Mouse (Mus musculus): ENCODE results near the gene Mcfd2. TPM values are rescaled to one million over a fixed set of nuclear protein-coding genes. Genes with fewer than 3 reads are reported as not detected.

The Mcfd2 gene
- 53.6 and 57.5 TPM in 2 replicates for polyA plus RNA-seq (2016; fragmentation: Nextera tagmentation; extraction: Ambion mirVana)

DNA sequence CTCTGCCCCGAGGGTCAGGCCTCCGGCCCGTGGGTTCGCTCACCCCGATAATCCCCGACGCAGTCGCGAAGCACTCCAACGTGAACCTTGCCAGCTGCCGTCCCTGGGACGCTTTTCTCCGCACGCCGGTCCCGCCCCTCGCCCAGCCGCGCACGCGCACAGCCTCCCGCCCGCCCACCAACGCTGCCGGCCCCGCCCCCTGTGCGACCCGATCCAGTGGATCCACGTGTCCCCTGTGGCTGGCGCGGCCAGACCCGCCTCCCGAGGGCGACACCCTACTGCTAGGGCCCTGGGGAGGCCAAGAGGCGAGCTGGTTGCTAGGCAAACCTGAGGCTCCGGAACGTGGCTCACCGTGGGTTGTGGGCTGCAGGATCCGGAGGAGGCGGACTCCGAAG lies at the start of gene Mcfd2:
Gene Mcfd2 (minus strand): TSS at position 144 of the 395 bp plus-strand sequence.
- peak within 1 kb of the TSS; percentile 88 for H3K9ac ChIP-seq (replicated peaks)
- peaks cover 14% of the 10 kb centered on the region for H3K27me3 ChIP-seq
- peak within 1 kb of the TSS; percentile 69 for H3K4me2 ChIP-seq (replicated peaks)
- peak within 1 kb of the TSS; percentile 72 for H3K4me3 ChIP-seq
- 1% methylated on average over 40 of the region's 41 CpGs for WGBS
- H3K4me1 ChIP-seq = peaks cover 12% of the 10 kb centered on the region
- peak within 1 kb of the TSS; percentile 49; the same call in 1 of the 2 replicates for H3K27ac ChIP-seq (replicated peaks)
- H3K36me3 ChIP-seq = peaks cover 9% of the 10 kb centered on the region
- ATAC-seq (ENCODE audit: low FRiP score, low read depth) = peak; percentile 94
- peaks cover 7% of the 10 kb centered on the region; the same call in 1 of the 2 replicates for H3K9me3 ChIP-seq

DNA sequence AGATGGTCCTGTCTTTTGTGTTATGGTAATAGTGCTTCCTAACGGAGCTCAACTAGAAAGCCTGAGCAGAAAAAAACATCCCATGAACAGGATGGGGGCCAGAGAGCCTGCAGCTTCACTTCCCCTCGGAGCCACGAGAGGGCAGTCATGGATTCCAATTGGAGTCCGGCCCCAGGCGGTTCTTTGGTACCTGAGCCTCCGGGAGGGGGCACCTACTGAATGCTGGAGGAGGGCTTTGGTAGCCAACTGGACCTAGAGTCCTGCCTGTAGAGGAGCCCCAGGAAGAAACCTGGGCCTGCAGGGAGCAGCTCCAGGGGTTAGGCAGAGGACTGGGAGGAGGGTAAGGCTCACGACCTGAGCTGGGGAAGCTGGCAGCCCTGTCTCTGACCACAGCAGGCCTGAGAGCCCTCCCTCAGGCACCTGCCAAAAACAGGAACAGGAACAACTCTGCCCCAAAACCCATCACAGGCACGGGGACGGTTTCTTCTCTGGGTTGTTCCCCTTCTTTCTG lies 49.3 kb upstream of the Mcfd2 start:
- Histone ChIP-seq H3K36me3 (no peaks in the 10 kb centered on the region), H3K9me3 (no peaks in the 10 kb centered on the region), H3K4me2 (replicated peaks) (peak overlapping the region; percentile 14; the same call in 1 of the 2 replicates), H3K4me3 (no peak overlapping the region), H3K4me1 (0 out of 2 replicates have a peak, but pooled peaks cover 8% of the 10 kb centered on the region), H3K9ac (replicated peaks) (no peak overlapping the region), H3K27me3 (peaks cover 10% of the 10 kb centered on the region; the same call in 1 of the 2 replicates), H3K27ac (replicated peaks) (no peak overlapping the region)
- WGBS = 8% methylated on average over 9 of the region's 9 CpGs
- peak; percentile 74 for ATAC-seq (ENCODE audit: low FRiP score, low read depth)

DNA sequence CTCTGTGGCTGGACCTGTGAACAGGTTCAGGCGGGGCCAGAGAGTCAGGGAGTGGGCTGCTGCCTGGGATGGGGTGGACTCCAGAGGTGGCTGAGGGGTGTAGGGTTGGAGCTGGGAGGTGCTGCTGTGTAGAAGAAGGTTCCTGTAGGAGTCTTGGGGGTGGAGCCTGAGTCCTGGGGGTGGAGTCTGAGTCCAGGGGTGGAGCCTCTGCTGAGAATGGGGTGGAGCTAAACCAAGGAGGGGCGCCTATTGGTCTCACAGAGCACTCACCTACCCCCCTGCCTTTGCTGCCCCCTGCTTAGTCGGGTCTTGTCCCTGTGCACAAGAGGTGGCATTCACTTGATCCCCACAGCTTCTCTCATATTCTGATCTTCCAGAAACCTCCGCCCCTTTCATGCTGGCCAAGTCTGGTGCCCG lies 48.8 kb upstream of the Mcfd2 start:
- no peaks in the 10 kb centered on the region for H3K9me3 ChIP-seq
- no peak overlapping the region for H3K9ac ChIP-seq (replicated peaks)
- H3K27ac ChIP-seq (replicated peaks) = no peak overlapping the region
- WGBS = 54% methylated on average over 4 of the region's 5 CpGs
- no peak overlapping the region for H3K4me3 ChIP-seq
- H3K4me2 ChIP-seq (replicated peaks) = 0 out of 2 replicates have a peak overlapping the region, but pooled peaks have one; percentile 14
- 0 out of 2 replicates have a peak, but pooled peaks cover 8% of the 10 kb centered on the region for H3K4me1 ChIP-seq
- no peaks in the 10 kb centered on the region for H3K36me3 ChIP-seq
- H3K27me3 ChIP-seq = peaks cover 10% of the 10 kb centered on the region; the same call in 1 of the 2 replicates
- peak; percentile 59 for ATAC-seq (ENCODE audit: low FRiP score, low read depth)

DNA sequence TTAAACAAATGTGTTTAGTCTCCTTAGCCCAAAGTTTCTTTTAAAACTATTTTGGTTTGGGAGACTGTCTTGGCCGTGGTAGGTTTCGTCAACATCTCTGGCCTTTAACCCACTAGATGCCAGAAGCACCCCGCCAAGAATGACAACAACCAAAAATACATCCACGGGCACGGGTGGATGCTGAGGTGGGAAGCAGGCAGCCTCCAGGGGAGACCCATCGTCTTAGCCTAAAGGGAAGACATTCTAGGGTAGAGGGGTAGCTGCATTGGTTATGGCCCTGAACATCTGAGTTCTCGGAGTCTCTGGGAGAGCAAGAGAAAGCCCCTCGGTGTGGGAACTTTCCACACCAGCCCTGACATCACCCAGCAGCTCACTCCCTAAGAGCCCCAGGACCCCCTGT lies 48.4 kb upstream of the Mcfd2 start:
- no peak overlapping the region for H3K27ac ChIP-seq (replicated peaks)
- 84% methylated on average over 8 of the region's 8 CpGs for WGBS
- ATAC-seq (ENCODE audit: low FRiP score, low read depth) = no peak

DNA sequence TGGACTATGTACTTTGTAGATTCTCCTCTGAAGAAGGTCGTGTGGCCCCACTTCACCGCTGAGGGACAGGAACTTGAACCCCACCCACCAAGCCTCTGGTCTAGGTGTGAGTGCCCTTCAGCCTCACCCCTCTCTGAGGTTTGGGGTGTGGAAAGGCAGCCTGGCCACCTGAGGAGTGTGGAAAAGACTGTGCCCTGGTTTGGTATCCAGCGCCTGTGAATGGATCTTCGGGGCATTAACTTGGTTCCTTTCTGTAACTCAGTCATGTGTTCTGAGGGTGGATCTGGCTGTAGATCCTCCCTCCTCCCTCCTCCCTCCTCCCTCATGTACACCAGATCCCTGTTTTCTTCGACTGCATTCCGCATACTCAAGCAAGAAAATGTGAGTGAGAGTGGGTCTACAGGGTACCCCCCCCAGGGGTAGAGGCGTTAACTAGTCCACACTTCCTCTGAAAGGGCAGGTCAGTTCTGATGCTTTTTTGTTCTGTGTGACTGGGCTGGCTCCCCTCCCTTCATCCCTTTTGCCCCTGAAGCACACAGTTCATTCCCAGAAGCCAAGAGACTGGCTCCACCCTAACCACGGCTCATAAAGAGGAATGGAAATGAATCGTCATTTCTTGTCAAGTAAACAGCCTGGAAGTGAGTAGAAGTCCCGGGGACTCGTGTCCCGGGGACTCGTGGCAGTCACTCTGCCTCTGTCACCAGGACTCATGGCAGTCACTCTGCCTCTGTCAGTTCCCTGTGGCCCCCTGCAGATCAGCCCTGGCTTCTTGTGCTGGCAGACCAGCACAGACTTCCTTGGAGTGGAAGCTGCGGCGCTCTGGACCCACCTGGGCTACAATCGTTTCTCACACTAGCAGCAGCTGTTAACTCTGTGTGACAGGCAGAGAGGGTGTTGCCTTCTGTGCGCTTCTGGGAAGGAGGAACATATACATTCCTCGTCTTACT lies 47.5 kb upstream of the Mcfd2 start:
- H3K27ac ChIP-seq (replicated peaks) = no peak overlapping the region
- H3K4me1 ChIP-seq = 0 out of 2 replicates have a peak, but pooled peaks cover 8% of the 10 kb centered on the region

More for the DNA sequence above, 48.4 kb upstream of the Mcfd2 start:
- H3K4me3 ChIP-seq = no peak overlapping the region
- no peaks in the 10 kb centered on the region for H3K9me3 ChIP-seq
- H3K4me1 ChIP-seq = 0 out of 2 replicates have a peak, but pooled peaks cover 8% of the 10 kb centered on the region
- H3K27me3 ChIP-seq = peaks cover 10% of the 10 kb centered on the region; the same call in 1 of the 2 replicates
- no peaks in the 10 kb centered on the region for H3K36me3 ChIP-seq
- H3K9ac ChIP-seq (replicated peaks) = no peak overlapping the region
- H3K4me2 ChIP-seq (replicated peaks) = no peak overlapping the region

DNA sequence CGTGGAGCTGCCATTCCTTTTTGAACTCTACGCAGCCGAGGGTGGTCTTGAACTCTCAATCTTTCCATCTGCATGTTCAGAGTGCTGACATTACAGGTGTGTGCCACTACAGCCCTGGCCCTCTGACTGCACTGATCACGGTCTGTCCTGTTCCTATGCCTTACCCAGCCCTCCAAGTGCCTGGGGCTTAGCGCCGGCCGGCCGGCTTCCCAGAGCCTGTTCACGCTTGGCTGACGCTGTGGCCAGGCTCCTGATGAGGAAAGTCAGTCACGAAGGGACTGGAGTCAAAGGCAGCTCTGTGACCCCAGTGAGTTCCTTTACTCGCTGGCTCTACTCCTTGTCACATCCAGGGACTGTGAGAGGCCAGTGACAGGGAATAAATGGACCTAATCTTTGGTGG lies 46.6 kb upstream of the Mcfd2 start:
- no peak overlapping the region for H3K9ac ChIP-seq (replicated peaks)
- H3K27ac ChIP-seq (replicated peaks) = no peak overlapping the region
- no peaks in the 10 kb centered on the region for H3K36me3 ChIP-seq
- WGBS = 26% methylated on average over 12 of the region's 12 CpGs
- H3K4me1 ChIP-seq = 0 out of 2 replicates have a peak, but pooled peaks cover 8% of the 10 kb centered on the region
- no peak for ATAC-seq (ENCODE audit: low FRiP score, low read depth)
- no peaks in the 10 kb centered on the region for H3K9me3 ChIP-seq
- H3K4me3 ChIP-seq = no peak overlapping the region
- H3K27me3 ChIP-seq = peaks cover 10% of the 10 kb centered on the region; the same call in 1 of the 2 replicates
- H3K4me2 ChIP-seq (replicated peaks) = no peak overlapping the region

More for the DNA sequence above, 47.5 kb upstream of the Mcfd2 start:
- no peak for ATAC-seq (ENCODE audit: low FRiP score, low read depth)
- no peaks in the 10 kb centered on the region for H3K36me3 ChIP-seq
- no peaks in the 10 kb centered on the region for H3K9me3 ChIP-seq
- WGBS = 64% methylated on average over 18 of the region's 18 CpGs
- H3K4me3 ChIP-seq = no peak overlapping the region
- no peak overlapping the region for H3K9ac ChIP-seq (replicated peaks)
- no peak overlapping the region for H3K4me2 ChIP-seq (replicated peaks)
- H3K27me3 ChIP-seq = peaks cover 10% of the 10 kb centered on the region; the same call in 1 of the 2 replicates

DNA sequence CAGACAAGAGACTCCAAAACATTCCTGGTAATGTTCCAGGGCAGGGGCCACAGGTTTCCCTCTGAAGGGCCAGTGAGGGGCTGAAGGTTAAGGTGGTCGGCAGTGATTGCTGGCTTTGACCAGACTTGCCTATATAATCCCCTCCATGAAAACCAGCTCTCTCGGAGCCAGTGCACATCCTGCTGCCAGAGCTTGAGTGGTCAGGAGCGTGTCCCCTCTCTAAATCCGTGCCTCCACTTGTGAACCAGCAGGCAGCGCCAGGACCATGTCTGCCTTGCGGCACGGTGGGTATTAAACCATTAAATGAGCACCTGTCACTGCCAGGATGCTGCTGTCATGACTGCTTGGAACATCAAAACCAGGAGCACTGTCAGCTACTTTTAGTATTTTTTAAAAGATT lies 44.8 kb upstream of the Mcfd2 start:
- H3K27ac ChIP-seq (replicated peaks) = no peak overlapping the region
- peaks cover 10% of the 10 kb centered on the region; the same call in 1 of the 2 replicates for H3K27me3 ChIP-seq
- H3K9ac ChIP-seq (replicated peaks) = no peak overlapping the region
- 77% methylated on average over 7 of the region's 7 CpGs for WGBS
- no peak overlapping the region for H3K4me3 ChIP-seq
- 0 out of 2 replicates have a peak, but pooled peaks cover 8% of the 10 kb centered on the region for H3K4me1 ChIP-seq
- no peaks in the 10 kb centered on the region for H3K9me3 ChIP-seq
- no peaks in the 10 kb centered on the region for H3K36me3 ChIP-seq
- no peak overlapping the region for H3K4me2 ChIP-seq (replicated peaks)
- ATAC-seq (ENCODE audit: low FRiP score, low read depth) = no peak

DNA sequence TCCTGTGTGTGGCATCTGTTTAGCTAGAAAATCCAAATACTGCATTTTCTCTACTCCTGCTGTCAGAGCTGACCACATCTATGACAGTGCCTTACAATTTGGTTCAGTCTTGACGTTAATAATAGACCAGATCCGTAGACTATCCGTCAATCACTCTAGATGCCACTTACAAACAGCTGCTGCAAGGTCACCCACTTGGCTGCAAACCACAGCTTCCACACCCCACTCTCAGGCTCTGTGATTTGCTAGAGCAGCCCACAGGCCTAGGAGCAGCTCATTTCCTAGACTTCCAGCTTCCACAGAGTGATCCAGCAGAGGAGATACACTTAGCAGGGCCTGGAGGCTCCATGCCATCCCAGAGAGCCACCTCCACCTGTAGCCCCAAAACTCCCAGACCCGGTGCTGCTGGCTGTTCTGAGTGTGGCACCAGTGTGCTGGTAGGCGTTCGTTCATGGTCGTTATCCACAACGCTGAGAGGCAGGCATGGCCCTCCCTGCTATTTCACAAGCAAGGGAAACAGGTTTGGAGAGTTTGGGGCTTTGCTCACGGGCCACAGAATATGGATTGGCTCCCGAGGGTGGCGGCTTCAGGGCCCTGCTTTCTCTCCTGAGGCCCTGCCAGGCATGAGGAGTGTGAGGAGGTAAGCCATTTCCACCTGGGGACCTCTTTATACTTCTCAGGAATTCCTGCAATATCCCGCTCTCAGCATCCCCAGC lies 43.5 kb upstream of the Mcfd2 start:
- H3K9ac ChIP-seq (replicated peaks) = no peak overlapping the region
- WGBS = 84% methylated on average over 12 of the region's 12 CpGs
- H3K27ac ChIP-seq (replicated peaks) = no peak overlapping the region
- no peaks in the 10 kb centered on the region for H3K4me1 ChIP-seq
- no peaks in the 10 kb centered on the region for H3K36me3 ChIP-seq
- no peak overlapping the region for H3K4me3 ChIP-seq
- H3K4me2 ChIP-seq (replicated peaks) = no peak overlapping the region
- H3K9me3 ChIP-seq = no peaks in the 10 kb centered on the region
- H3K27me3 ChIP-seq = peaks cover 7% of the 10 kb centered on the region; the same call in 1 of the 2 replicates
- no peak for ATAC-seq (ENCODE audit: low FRiP score, low read depth)

DNA sequence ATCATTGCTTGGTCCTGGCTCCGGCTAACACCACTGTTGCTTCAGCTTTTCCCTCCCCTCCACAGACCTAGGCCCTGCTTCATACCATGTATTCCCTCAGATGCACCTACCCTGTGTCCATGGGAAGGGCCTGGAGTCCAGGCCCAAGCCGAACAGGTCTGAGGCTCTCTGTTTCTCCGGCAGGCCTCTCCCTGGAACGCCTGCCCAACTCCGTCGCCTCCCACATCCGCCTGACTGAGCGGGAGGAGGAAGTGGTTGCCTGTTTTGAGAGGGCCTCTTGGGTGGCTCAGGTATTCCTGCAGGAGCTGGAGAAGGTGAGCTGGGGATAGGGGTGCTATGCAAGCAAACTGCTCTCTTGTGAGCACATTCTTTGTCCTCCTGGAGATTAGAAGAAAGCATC lies 41.0 kb upstream of the Mcfd2 start:
- no peak overlapping the region for H3K9ac ChIP-seq (replicated peaks)
- H3K4me1 ChIP-seq = no peaks in the 10 kb centered on the region
- H3K27me3 ChIP-seq = no peaks in the 10 kb centered on the region
- no peak overlapping the region for H3K4me2 ChIP-seq (replicated peaks)
- H3K4me3 ChIP-seq = no peak overlapping the region
- H3K27ac ChIP-seq (replicated peaks) = no peak overlapping the region
- H3K36me3 ChIP-seq = no peaks in the 10 kb centered on the region
- no peaks in the 10 kb centered on the region for H3K9me3 ChIP-seq
- 85% methylated on average over 8 of the region's 8 CpGs for WGBS
- no peak for ATAC-seq (ENCODE audit: low FRiP score, low read depth)

DNA sequence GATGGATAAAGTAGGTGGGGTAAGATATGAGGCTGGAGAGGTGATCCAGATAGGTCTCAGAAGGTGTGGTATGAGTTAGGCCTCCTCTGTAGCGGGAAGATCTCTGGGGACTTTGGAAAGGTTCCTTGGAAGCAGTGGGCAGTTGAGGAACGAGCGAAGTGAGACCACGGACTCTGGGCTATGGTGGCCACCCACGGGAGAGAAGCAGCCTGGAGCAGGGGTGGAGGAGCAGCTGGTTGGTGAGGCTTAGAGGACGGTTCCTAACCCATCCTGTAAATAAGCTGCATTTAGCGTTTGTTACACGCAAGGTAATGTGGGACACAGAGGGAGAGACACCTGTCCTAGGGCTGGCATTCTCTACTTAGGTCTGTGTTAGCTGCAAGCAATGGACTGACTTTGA lies 39.3 kb upstream of the Mcfd2 start:
- Histone ChIP-seq H3K27ac (replicated peaks) (no peak overlapping the region), H3K27me3 (no peaks in the 10 kb centered on the region), H3K4me2 (replicated peaks) (no peak overlapping the region), H3K36me3 (no peaks in the 10 kb centered on the region), H3K4me3 (no peak overlapping the region), H3K9me3 (no peaks in the 10 kb centered on the region), H3K9ac (replicated peaks) (no peak overlapping the region), H3K4me1 (no peaks in the 10 kb centered on the region)
- no peak for ATAC-seq (ENCODE audit: low FRiP score, low read depth)
- 95% methylated on average over 8 of the region's 8 CpGs for WGBS

DNA sequence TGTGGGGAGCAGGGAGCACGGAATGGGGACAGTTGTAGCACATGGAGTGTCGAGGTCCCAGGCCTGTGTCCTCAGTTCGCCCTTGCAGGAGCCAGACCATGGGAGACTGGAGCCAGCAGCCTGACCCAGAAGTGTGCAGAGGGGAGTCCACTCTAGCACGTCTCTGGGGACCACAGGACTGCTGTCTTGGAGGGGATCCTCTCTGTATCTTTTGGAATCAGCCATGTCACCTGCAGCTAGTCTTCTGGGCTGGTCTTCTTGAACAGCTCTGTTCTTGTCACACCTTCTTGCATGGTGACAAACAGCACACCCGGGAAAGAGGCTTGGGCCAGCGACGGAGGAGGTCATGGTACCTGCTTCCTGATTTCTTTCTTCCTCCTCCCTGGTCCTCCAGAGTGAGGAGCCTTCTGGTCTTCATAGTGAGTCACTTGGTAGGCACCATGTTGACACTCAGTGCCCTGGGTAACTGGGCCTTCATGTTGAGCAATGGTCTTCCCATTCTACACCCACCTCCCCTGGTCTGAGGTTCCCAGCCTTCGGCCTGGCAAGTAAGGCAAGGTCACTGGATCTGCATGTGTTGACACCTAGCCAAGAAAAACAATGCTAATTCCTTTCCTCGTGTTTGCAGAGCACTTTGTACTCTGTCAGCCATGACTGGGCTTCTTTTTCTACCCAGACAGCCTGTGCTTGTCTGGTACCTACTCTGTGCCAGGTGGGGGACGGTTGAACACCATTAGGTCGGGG lies 38.6 kb upstream of the Mcfd2 start:
- no peaks in the 10 kb centered on the region for H3K4me1 ChIP-seq
- no peak overlapping the region for H3K27ac ChIP-seq (replicated peaks)
- no peak overlapping the region for H3K9ac ChIP-seq (replicated peaks)
- no peak overlapping the region for H3K4me3 ChIP-seq
- no peaks in the 10 kb centered on the region for H3K36me3 ChIP-seq
- 86% methylated on average over 11 of the region's 11 CpGs for WGBS
- no peaks in the 10 kb centered on the region for H3K27me3 ChIP-seq
- no peaks in the 10 kb centered on the region for H3K9me3 ChIP-seq
- no peak for ATAC-seq (ENCODE audit: low FRiP score, low read depth)
- no peak overlapping the region for H3K4me2 ChIP-seq (replicated peaks)

Measured in midbrain, embryonic 12.5 days (tissue).